Mouse (Mus musculus): ENCODE data around the gene Fam71f2.

The Fam71f2 gene

GRCm38 (mm10) chr6:29279293-29279692 is at the start of gene Fam71f2:
Gene Fam71f2 (plus strand): TSS chr6:29279593.
- no peak for DNase-seq

- DNase-seq: no peak
These were observed 49.0 kb upstream of the Fam71f2 start for GRCm38 (mm10) chr6:29230386-29230785.

GRCm38 (mm10) chr6:29231799-29232198 is 47.6 kb upstream of the Fam71f2 start:
- DNase-seq: no peak

GRCm38 (mm10) chr6:29232321-29232720 is 47.1 kb upstream of the Fam71f2 start:
- no peak for DNase-seq

GRCm38 (mm10) chr6:29233710-29234109 is 45.7 kb upstream of the Fam71f2 start:
- no peak for DNase-seq

- peak; percentile 47 for DNase-seq
These were observed 45.1 kb upstream of the Fam71f2 start for GRCm38 (mm10) chr6:29234272-29234671.

- peak; percentile 87 for DNase-seq
These were observed 38.6 kb upstream of the Fam71f2 start for GRCm38 (mm10) chr6:29240806-29241205.

GRCm38 (mm10) chr6:29241697-29242096 is 37.7 kb upstream of the Fam71f2 start:
- peak; percentile 25 for DNase-seq

GRCm38 (mm10) chr6:29242265-29242664 is 37.1 kb upstream of the Fam71f2 start:
- no peak for DNase-seq

- DNase-seq: no peak
These were observed 33.9 kb upstream of the Fam71f2 start for GRCm38 (mm10) chr6:29245272-29246120.

- DNase-seq: no peak
These were observed 33.2 kb upstream of the Fam71f2 start for GRCm38 (mm10) chr6:29246183-29246582.

GRCm38 (mm10) chr6:29246585-29246984 is 32.8 kb upstream of the Fam71f2 start:
- no peak for DNase-seq

- DNase-seq: no peak
These were observed 32.3 kb upstream of the Fam71f2 start for GRCm38 (mm10) chr6:29247072-29247471.

- DNase-seq: no peak
These were observed 20.0 kb upstream of the Fam71f2 start for GRCm38 (mm10) chr6:29259418-29259817.

GRCm38 (mm10) chr6:29261831-29262230 is 17.6 kb upstream of the Fam71f2 start:
- no peak for DNase-seq

GRCm38 (mm10) chr6:29263650-29264455 is 15.5 kb upstream of the Fam71f2 start:
- peak; percentile 73 for DNase-seq

GRCm38 (mm10) chr6:29264456-29264781 is 15.0 kb upstream of the Fam71f2 start:
- DNase-seq: no peak

- no peak for DNase-seq
These were observed 12.5 kb upstream of the Fam71f2 start for GRCm38 (mm10) chr6:29266936-29267335.

- DNase-seq: no peak
These were observed 10.3 kb upstream of the Fam71f2 start for GRCm38 (mm10) chr6:29269006-29269668.

GRCm38 (mm10) chr6:29270961-29271360 is 8.4 kb upstream of the Fam71f2 start:
- no peak for DNase-seq

GRCm38 (mm10) chr6:29272312-29273072 is 6.9 kb upstream of the Fam71f2 start, which contains the start of gene Hilpda:
Gene Hilpda (plus strand): TSS chr6:29272488.
- peak; percentile 95 for DNase-seq

- peak; percentile 61 for DNase-seq
These were observed 2.6 kb upstream of the Fam71f2 start for GRCm38 (mm10) chr6:29276746-29277145.

Data from retina, postnatal 1 day (tissue).